Mouse (Mus musculus) liver, adult 2 months (tissue): ENCODE results near the gene Tob1.

Experiments used
- CTCF ChIP-seq: fragments of 200-500 bp; IDR thresholded peaks from 2 replicates; pipeline ENCODE4 v1.5.1; 2011; ENCODE audit warnings: low read depth, low read length, control low read depth
- POLR2A ChIP-seq: fragments of 200-500 bp; IDR thresholded peaks from 2 replicates; pipeline ENCODE4 v1.6.1; 2011; ENCODE audit warnings: low read length, control low read depth; ENCODE audit not compliant: insufficient read depth; ENCODE audit errors: extremely low read depth

- TF ChIP-seq POLR2A (no peak), CTCF (no peak)
Measured at GRCm38 (mm10) chr11:94189579-94189978, 21.7 kb upstream of the Tob1 start.
